ENCODE assay signal across 23 mouse cellular contexts in the genomic region with DNA sequence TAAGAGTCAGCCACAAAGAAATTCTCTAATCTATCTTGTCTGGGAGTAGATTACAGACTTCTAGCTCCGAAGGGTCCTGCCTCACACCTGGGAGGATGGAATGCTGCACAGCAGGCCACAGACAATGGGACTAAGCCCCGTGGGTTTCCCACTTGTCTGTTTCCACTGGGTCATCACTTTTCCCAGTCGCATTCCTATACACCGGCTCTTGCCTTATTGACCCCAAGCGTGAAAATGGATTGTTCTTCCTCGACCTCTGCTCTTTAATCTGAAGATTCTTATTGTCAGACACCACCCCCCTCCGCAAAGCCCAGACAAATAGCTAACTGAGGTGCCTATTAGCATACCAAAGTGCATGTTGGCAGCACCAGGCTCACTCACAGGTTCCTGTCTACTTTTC. TPM values are rescaled to one million over a fixed set of nuclear protein-coding genes. Genes with fewer than 3 reads are reported as not detected.
DNase-seq lines count a peak whose midpoint lies in the region; ATAC-seq and TF ChIP-seq lines count a peak whose summit lies in the region.
"Had no signal": no experiment of that assay in that cellular context is flagged by ENCODE, and none has a peak within 500 bp of the region (broad histone marks: within the 10 kb centered on the region; RNA-seq: fewer than 3 reads in every experiment).

No protein-coding gene starts in this region.

- no peak for TF ChIP-seq EP300 in heart, postnatal 0 days (IDR thresholded peaks at IDR 0.05; ENCODE audit: low read depth)

- in situ Hi-C loops in ES-E14 (cut with MboI; ENCODE audit: low sequenced_read_pairs in 2 of 2, unreplicated experiment in 2 of 2) = no loop called here

- intact Hi-C loops in gastrocnemius, postnatal 14 days (cut with DNase I; ENCODE audit: low total_unique reads) = no loop called here

- H3K4me1 ChIP-seq in heart, postnatal 0 days (ENCODE audit: control insufficient read depth, insufficient read depth) = peaks cover 39% of the 10 kb centered on the region
- H3K4me1 ChIP-seq in ES-E14 (ENCODE audit: control insufficient read depth in 2 of 2, insufficient read depth in 2 of 2, low read length in 2 of 2, poor library complexity in 1 of 2) = peaks cover 0 to 9% of the 10 kb centered on the region in 2 experiments; a peak in 1 of 4 replicates
- no peaks in the 10 kb centered on the region for H3K4me1 ChIP-seq in embryonic facial prominence, embryonic 11.5 days (ENCODE audit: control insufficient read depth, insufficient read depth, low read length)
- H3K4me1 ChIP-seq: embryonic facial prominence, embryonic 15.5 days; neural tube, embryonic 12.5 days had no signal

- H3K9ac ChIP-seq in heart, postnatal 0 days (replicated peaks; ENCODE audit: low read depth, low read length) = no peak overlapping the region
- no peak overlapping the region for H3K9ac ChIP-seq in ES-E14 (ENCODE audit: insufficient read depth, low read depth, low read length, poor library complexity, severe bottlenecking)
- no peak overlapping the region for H3K9ac ChIP-seq in embryonic facial prominence, embryonic 11.5 days (replicated peaks; ENCODE audit: low read length)
- H3K9ac ChIP-seq: embryonic facial prominence, embryonic 15.5 days; liver, embryonic 14.5 days; lung, embryonic 14.5 days; neural tube, embryonic 12.5 days had no signal

- H3K27ac ChIP-seq in heart, postnatal 0 days (ENCODE audit: low read depth) = peak overlapping the region; percentile 67
- H3K27ac ChIP-seq in ES-E14 (ENCODE audit: insufficient read depth, low read depth, low read length, poor library complexity, severe bottlenecking) = no peak overlapping the region
- no peak overlapping the region for H3K27ac ChIP-seq in embryonic facial prominence, embryonic 11.5 days (replicated peaks; ENCODE audit: low read depth, low read length)
- H3K27ac ChIP-seq: embryonic facial prominence, embryonic 15.5 days; liver, embryonic 14.5 days; neural tube, embryonic 12.5 days had no signal

- peaks cover 10% of the 10 kb centered on the region; the same call in 1 of the 2 replicates for H3K36me3 ChIP-seq in heart, postnatal 0 days (replicated peaks; ENCODE audit: control insufficient read depth, insufficient read depth, low read length)
- no peaks in the 10 kb centered on the region for H3K36me3 ChIP-seq in ES-E14 (ENCODE audit: control insufficient read depth, insufficient read depth, low read length, poor library complexity, severe bottlenecking)
- no peaks in the 10 kb centered on the region for H3K36me3 ChIP-seq in embryonic facial prominence, embryonic 11.5 days (replicated peaks; ENCODE audit: control insufficient read depth, insufficient read depth, low read depth, low read length)
- H3K36me3 ChIP-seq: embryonic facial prominence, embryonic 15.5 days; neural tube, embryonic 12.5 days had no signal

- 30% methylated on average over 7 of the region's 7 CpGs for WGBS in heart, postnatal 0 days
- WGBS in embryonic facial prominence, embryonic 11.5 days = 15% methylated on average over 7 of the region's 7 CpGs

- no peaks in the 10 kb centered on the region for H3K9me3 ChIP-seq in heart, postnatal 0 days (replicated peaks; ENCODE audit: control insufficient read depth, low read length)
- H3K9me3 ChIP-seq in ES-E14 (ENCODE audit: control insufficient read depth, insufficient read depth, low read depth, low read length) = no peaks in the 10 kb centered on the region
- no peaks in the 10 kb centered on the region for H3K9me3 ChIP-seq in embryonic facial prominence, embryonic 11.5 days (replicated peaks; ENCODE audit: control insufficient read depth, low read length)
- H3K9me3 ChIP-seq: embryonic facial prominence, embryonic 15.5 days; megakaryocyte, embryonic 14.5 days; neural tube, embryonic 12.5 days had no signal

- H3K4me2 ChIP-seq in heart, postnatal 0 days (ENCODE audit: low read depth, low read length) = peak overlapping the region; percentile 19; the same call in 1 of the 2 replicates
- no peak overlapping the region for H3K4me2 ChIP-seq in embryonic facial prominence, embryonic 11.5 days (ENCODE audit: low read depth, low read length)
- H3K4me2 ChIP-seq: embryonic facial prominence, embryonic 15.5 days; lung, embryonic 14.5 days; neural tube, embryonic 12.5 days had no signal

- ATAC-seq in heart, postnatal 0 days (ENCODE audit: insufficient read depth, low read depth) = no peak
- ATAC-seq in embryonic facial prominence, embryonic 11.5 days (replicated peaks; ENCODE audit: insufficient number of reproducible peaks, low FRiP score, low TSS enrichment, low read depth) = peak; percentile 39; the same call in 1 of the 2 replicates
- ATAC-seq: forebrain, embryonic 16.5 days; intestine, postnatal 0 days had no signal

- no peak for DNase-seq in heart, postnatal 0 days (ENCODE audit: low spot score)
- no peak for DNase-seq in heart, adult 9 months (ENCODE audit: low spot score in 2 of 2)
- DNase-seq in ES-E14 (ENCODE audit: low read depth, low spot score) (no peak), ZHBTc4 (ENCODE audit: low read depth, low spot score) (peak; percentile 67)
- no peak for DNase-seq in embryonic facial prominence, embryonic 11.5 days (ENCODE audit: low spot score)
- DNase-seq in urinary bladder, postnatal 36 days (ENCODE audit: low spot score in 2 of 2) = no peak
- DNase-seq in lung, postnatal 25 days (ENCODE audit: low spot score) = no peak
- DNase-seq in gastrocnemius, postnatal 14 days = no peak
- DNase-seq: adrenal gland, postnatal 25 days; cerebellum, adult 8-10 months; cerebellum, postnatal 36 days; gastrocnemius, postnatal 25 days; kidney, postnatal 36 days; layer of hippocampus, adult 9-11 months; lung, embryonic 14.5 days; lung, postnatal 36 days; retina, postnatal 1 day had no signal

- H3K27me3 ChIP-seq in heart, postnatal 0 days (ENCODE audit: control insufficient read depth, insufficient read depth, low read length) = no peaks in the 10 kb centered on the region
- H3K27me3 ChIP-seq in embryonic facial prominence, embryonic 11.5 days (ENCODE audit: control insufficient read depth, insufficient read depth, low read length) = no peaks in the 10 kb centered on the region
- H3K27me3 ChIP-seq: embryonic facial prominence, embryonic 15.5 days; neural tube, embryonic 12.5 days had no signal

- no peak overlapping the region for H3K4me3 ChIP-seq in heart, postnatal 0 days (ENCODE audit: low read depth, low read length)
- no peak overlapping the region for H3K4me3 ChIP-seq in ES-E14 (ENCODE audit: insufficient read depth in 1 of 2, low read depth in 1 of 2, low read length in 2 of 2, poor library complexity in 1 of 2, severe bottlenecking in 1 of 2)
- no peak overlapping the region for H3K4me3 ChIP-seq in embryonic facial prominence, embryonic 11.5 days (ENCODE audit: low read depth, low read length)
- H3K4me3 ChIP-seq: embryonic facial prominence, embryonic 15.5 days; megakaryocyte, embryonic 14.5 days; neural tube, embryonic 12.5 days had no signal

- no peak for TF ChIP-seq CTCF in heart, postnatal 0 days (IDR thresholded peaks at IDR 0.05; ENCODE audit: low read depth)

TF ChIP-seq in ES-E14, 5 proteins besides CTCF, POLR2A, EP300 and RAD21:
- TF ChIP-seq HCFC1 (IDR thresholded peaks at IDR 0.05; ENCODE audit: borderline replicate concordance, insufficient read depth, low read length) (no peak), MAFK (IDR thresholded peaks at IDR 0.05; ENCODE audit: insufficient read depth, low read depth, low read length) (peak; percentile 65; the same call in 1 of the 2 replicates)

RNA-seq across cellular contexts. Expression of gene Fhl2, which starts 10.4 kb away (rescaled TPM):
- 2,555 and 2,942 TPM in 2 replicates for total RNA-seq in heart, postnatal 0 days (2014; rRNA removed; ENCODE audit: low replicate concordance)
- polyA plus RNA-seq in heart, postnatal 0 days (2015; fragmentation: Nextera tagmentation; extraction: Ambion mirVana) = 974 and 1,129 TPM in 2 replicates
- total RNA-seq in ES-E14 (2012; rRNA removed) = 11.4 and 27.4 TPM in 2 replicates
- polyA plus RNA-seq in embryonic facial prominence, embryonic 11.5 days (2014; fragmentation: Nextera tagmentation; extraction: Ambion mirVana) = 14.6 and 17.3 TPM in 2 replicates
- total RNA-seq in gastrocnemius, postnatal 14 days (2021) = 10 to 100 TPM in 1 of 2 experiments, 1 to 10 TPM in 1; 6.5 to 11.0 TPM

Comparison
In these comparisons a context has a peak if more than half of its experiments do, and no peak if none do; other contexts are left out.
1. RNA of gene Fhl2, which starts 10.4 kb away (total RNA-seq): 2,555 to 2,942 TPM in heart, postnatal 0 days; 11.4 to 27.4 TPM in ES-E14 and 6.5 to 11.0 TPM in gastrocnemius, postnatal 14 days; every median in the first group is over 10 times any median in the second.